25 mouse cellular contexts compared by ENCODE assay signal in the genomic region with DNA sequence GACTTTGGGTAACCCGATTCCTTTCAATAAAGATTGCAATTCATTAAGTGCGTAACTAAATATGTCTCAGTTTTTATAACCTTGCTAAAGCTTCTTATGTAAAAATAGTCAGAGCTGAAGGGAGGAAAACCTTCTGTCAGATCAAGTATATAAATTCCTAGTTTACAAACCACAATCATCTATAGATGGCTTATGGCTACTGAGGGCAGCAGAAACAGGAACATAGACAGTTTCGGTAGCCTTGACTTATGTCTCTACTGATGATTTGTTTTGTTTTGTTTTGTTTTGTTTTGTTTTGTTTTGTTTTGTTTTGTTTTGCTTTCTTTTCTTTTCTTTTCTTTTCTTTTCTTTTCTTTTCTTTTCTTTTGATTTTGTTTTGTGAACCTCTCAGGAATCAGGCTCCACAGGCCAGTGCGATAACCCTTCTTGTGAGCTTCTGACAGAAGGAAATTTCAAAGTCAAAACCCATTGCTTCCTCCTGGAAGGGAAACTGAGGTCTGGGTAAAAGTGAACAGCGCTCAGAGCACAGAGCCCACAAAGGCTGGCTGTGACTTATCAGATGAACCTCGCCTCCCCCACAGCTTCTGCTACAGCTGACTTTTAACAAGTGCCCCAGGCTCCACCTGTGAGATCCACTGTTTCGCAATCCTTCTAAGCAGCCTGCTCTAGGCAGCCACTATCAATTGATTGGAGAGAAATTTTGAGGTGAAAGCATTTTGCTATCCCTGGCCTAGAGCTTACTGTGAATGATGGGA.
A peak's percentile ranks its signal among the peaks of the same experiment; 100 is the strongest.
DNase-seq lines count a peak whose midpoint lies in the region; ATAC-seq and TF ChIP-seq lines count a peak whose summit lies in the region.
"Had no signal": no experiment of that assay in that cellular context is flagged by ENCODE, and none has a peak within 500 bp of the region (broad histone marks: within the 10 kb centered on the region; RNA-seq: fewer than 3 reads in every experiment).

No protein-coding gene starts in this region.

- no peak overlapping the region for H3K9ac ChIP-seq in liver, adult 2 months (ENCODE audit: low read depth, low read length)
- H3K9ac ChIP-seq in liver, embryonic 11.5 days (ENCODE audit: low read depth, low read length): no peak overlapping the region
- H3K9ac ChIP-seq: embryonic facial prominence, embryonic 15.5 days; forebrain, postnatal 0 days; heart, embryonic 12.5 days; heart, embryonic 15.5 days; hindbrain, embryonic 14.5 days had no signal

- H3K4me2 ChIP-seq in liver, embryonic 11.5 days: no peak overlapping the region
- H3K4me2 ChIP-seq: embryonic facial prominence, embryonic 15.5 days; heart, embryonic 12.5 days; heart, embryonic 15.5 days; hindbrain, embryonic 14.5 days had no signal

- no peak for ATAC-seq in liver, embryonic 11.5 days (replicated peaks; ENCODE audit: low FRiP score)
- peak; percentile 82 for ATAC-seq in granulocyte monocyte progenitor cell, adult 5-6 weeks (replicated peaks; ENCODE audit: poor library complexity, severe bottlenecking)
- peak; percentile 68 for ATAC-seq in megakaryocyte progenitor cell, adult 5-6 weeks (replicated peaks; ENCODE audit: poor library complexity)
- ATAC-seq: activated CD4-positive, CD25-positive, alpha-beta regulatory T cell, adult 4 months; forebrain, embryonic 14.5 days; forebrain, postnatal 0 days; hindbrain, postnatal 0 days; inflammation-experienced regulatory T-cells, adult 6 months had no signal

- H3K4me1 ChIP-seq in liver, adult 2 months (ENCODE audit: control insufficient read depth, insufficient read depth, low read length): no peaks in the 10 kb centered on the region
- no peaks in the 10 kb centered on the region for H3K4me1 ChIP-seq in liver, embryonic 11.5 days (replicated peaks; ENCODE audit: control insufficient read depth, insufficient read depth, low read length)
- H3K4me1 ChIP-seq: embryonic facial prominence, embryonic 15.5 days; heart, embryonic 12.5 days; heart, embryonic 15.5 days had no signal

- no peaks in the 10 kb centered on the region for H3K9me3 ChIP-seq in liver, embryonic 11.5 days (ENCODE audit: control insufficient read depth, low read length)
- H3K9me3 ChIP-seq: embryonic facial prominence, embryonic 15.5 days; heart, embryonic 12.5 days; heart, embryonic 15.5 days had no signal

- TF ChIP-seq POLR2A in liver, adult 2 months (IDR thresholded peaks at IDR 0.05; ENCODE audit: extremely low read depth, insufficient read depth, low read length): no peak

- H3K79me2 ChIP-seq in liver, adult 2 months (ENCODE audit: control insufficient read depth, insufficient read depth, low read length): no peaks in the 10 kb centered on the region

- no peak overlapping the region for H3K4me3 ChIP-seq in liver, adult 2 months (ENCODE audit: insufficient read depth, low read depth, low read length)
- no peak overlapping the region for H3K4me3 ChIP-seq in liver, embryonic 11.5 days (ENCODE audit: low read depth, low read length)
- H3K4me3 ChIP-seq: embryonic facial prominence, embryonic 15.5 days; gastrocnemius, adult 2 months; heart, embryonic 12.5 days; heart, embryonic 15.5 days had no signal

- TF ChIP-seq CTCF in liver, adult 2 months (IDR thresholded peaks at IDR 0.05; ENCODE audit: low read depth, low read length): no peak

- WGBS in liver, adult 2 months: 65% methylated on average over 7 of the region's 7 CpGs
- WGBS in liver, embryonic 11.5 days: 63% methylated on average over 7 of the region's 7 CpGs

- no peaks in the 10 kb centered on the region for H3K27me3 ChIP-seq in liver, adult 2 months (ENCODE audit: control insufficient read depth, insufficient read depth, low read length)
- no peaks in the 10 kb centered on the region for H3K27me3 ChIP-seq in liver, embryonic 11.5 days (replicated peaks; ENCODE audit: control insufficient read depth, insufficient read depth, low read length)
- H3K27me3 ChIP-seq: embryonic facial prominence, embryonic 15.5 days; heart, embryonic 12.5 days; heart, embryonic 15.5 days had no signal

- DNase-seq in liver, adult 2 months (ENCODE audit: extremely low read depth, low read depth, low spot score): peak; percentile 25
- no peak for DNase-seq in liver, embryonic 11.5 days (ENCODE audit: low spot score)
- DNase-seq in testis, postnatal 14 days (ENCODE audit: low spot score): no peak
- DNase-seq in kidney, postnatal 4 days: no peak
- DNase-seq: adrenal gland, adult 8-10 months; adrenal gland, postnatal 25 days; cerebellum, adult 11-12 months; cerebellum, adult 8-10 months; cerebellum, postnatal 10 days; forebrain, postnatal 0 days; gastrocnemius, adult 2 months; gastrocnemius, postnatal 14 days; heart, adult 18-20 months; heart, postnatal 10 days; heart, postnatal 36 days had no signal

- no peaks in the 10 kb centered on the region for H3K36me3 ChIP-seq in liver, adult 2 months (ENCODE audit: control insufficient read depth, insufficient read depth, low read length)
- no peaks in the 10 kb centered on the region for H3K36me3 ChIP-seq in liver, embryonic 11.5 days (ENCODE audit: control insufficient read depth, insufficient read depth, low read length)
- H3K36me3 ChIP-seq: embryonic facial prominence, embryonic 15.5 days; heart, embryonic 12.5 days; heart, embryonic 15.5 days had no signal

- no peak overlapping the region for H3K27ac ChIP-seq in liver, adult 2 months (replicated peaks; ENCODE audit: insufficient read depth, low read depth, low read length)
- H3K27ac ChIP-seq in liver, embryonic 11.5 days (ENCODE audit: low read depth, low read length): no peak overlapping the region
- H3K27ac ChIP-seq: embryonic facial prominence, embryonic 15.5 days; gastrocnemius, adult 2 months; heart, embryonic 15.5 days; hindbrain, embryonic 14.5 days; hindbrain, postnatal 0 days had no signal
